Mouse (Mus musculus) heart, postnatal 0 days (tissue): ENCODE measurements around the gene Arhgef10l. TPM values are rescaled to one million over a fixed set of nuclear protein-coding genes. Genes with fewer than 3 reads are reported as not detected.
"Not testable (repeated sequence)": the region's sequence is repeated elsewhere in the genome, so short reads cannot be mapped to it uniquely, and the experiment has no call there.

Experiments
- ATAC-seq: fragments of 200-750 bp; cut with Nextera tagmentation; 2 replicates; pipeline ENCODE4 v1.8.0; 2017; ENCODE audit warnings: low read depth, moderate number of reproducible peaks, moderate library complexity; ENCODE audit not compliant: insufficient read depth
- DNase-seq: peaks from one replicate; pipeline ENCODE4 v3.0.0-alpha.2; 2016; ENCODE audit warnings: low spot score
- H3K27ac ChIP-seq: fragments of 300-500 bp; sonication (generic); 2 replicates; pipeline ENCODE4 v1.5.1; 2014; ENCODE audit warnings: low read depth, mild to moderate bottlenecking
- H3K27me3 ChIP-seq: fragments of 300-500 bp; sonication (generic); 2 replicates; pipeline ENCODE4 v1.6.1; 2014; ENCODE audit warnings: low read length, mixed read lengths; ENCODE audit not compliant: control insufficient read depth, insufficient read depth
- H3K36me3 ChIP-seq: fragments of 300-500 bp; sonication (generic); replicated peaks from 2 replicates; pipeline ENCODE4 v1.6.1; 2014; ENCODE audit warnings: low read length, mixed read lengths; ENCODE audit not compliant: control insufficient read depth, insufficient read depth
- H3K4me1 ChIP-seq: fragments of 300-500 bp; sonication (generic); 2 replicates; pipeline ENCODE4 v1.6.1; 2014; ENCODE audit warnings: antibody characterized with exemption; ENCODE audit not compliant: control insufficient read depth, insufficient read depth
- H3K4me2 ChIP-seq: fragments of 300-500 bp; sonication (generic); 2 replicates; pipeline ENCODE4 v1.6.1; 2014; ENCODE audit warnings: low read depth, mild to moderate bottlenecking, low read length, moderate library complexity
- H3K4me3 ChIP-seq: fragments of 300-500 bp; sonication (generic); 2 replicates; pipeline ENCODE4 v1.5.1; 2014; ENCODE audit warnings: low read depth, low read length
- H3K9ac ChIP-seq: fragments of 300-500 bp; sonication (generic); replicated peaks from 2 replicates; pipeline ENCODE4 v1.6.1; 2014; ENCODE audit warnings: low read depth, low read length, mixed read lengths
- H3K9me3 ChIP-seq: fragments of 300-500 bp; sonication (generic); replicated peaks from 2 replicates; pipeline ENCODE4 v1.6.1; 2016; ENCODE audit warnings: low read length; ENCODE audit not compliant: control insufficient read depth
- CTCF ChIP-seq: IDR thresholded peaks from 2 replicates; pipeline ENCODE4 v1.5.1; 2016; ENCODE audit warnings: antibody characterized with exemption, control low read depth, low read depth
- EP300 ChIP-seq: IDR thresholded peaks from 2 replicates; pipeline ENCODE4 v1.6.1; 2016; ENCODE audit warnings: antibody characterized with exemption, low read depth
- WGBS: fragments of 180-500 bp; shearing (Covaris S2); extraction: QIAGEN DNeasy Blood & Tissue Kit; methylation state at CpG from one replicate; pipeline ENCODE4 v1.1.7; 2014; 5-methylcytosine and 5-hydroxymethylcytosine counted together
- polyA plus RNA-seq: library from polyadenylated mRNA; unstranded; fragments of >200 nt; fragmentation: Nextera tagmentation; extraction: Ambion mirVana; gene quantifications from 2 replicates; pipeline ENCODE4 v1.2.1, GENCODE M21; 2015
- total RNA-seq: library from RNA; depleted of rRNA; stranded (reverse); fragments of >200 nt; gene quantifications from 2 replicates; pipeline ENCODE4 v1.2.3, GENCODE M21; 2014; ENCODE audit warnings: low replicate concordance

Gene Arhgef10l
- total and polyA plus RNA-seq, 2 experiments from 2014 or later: 15.4 to 52.8 TPM

DNA sequence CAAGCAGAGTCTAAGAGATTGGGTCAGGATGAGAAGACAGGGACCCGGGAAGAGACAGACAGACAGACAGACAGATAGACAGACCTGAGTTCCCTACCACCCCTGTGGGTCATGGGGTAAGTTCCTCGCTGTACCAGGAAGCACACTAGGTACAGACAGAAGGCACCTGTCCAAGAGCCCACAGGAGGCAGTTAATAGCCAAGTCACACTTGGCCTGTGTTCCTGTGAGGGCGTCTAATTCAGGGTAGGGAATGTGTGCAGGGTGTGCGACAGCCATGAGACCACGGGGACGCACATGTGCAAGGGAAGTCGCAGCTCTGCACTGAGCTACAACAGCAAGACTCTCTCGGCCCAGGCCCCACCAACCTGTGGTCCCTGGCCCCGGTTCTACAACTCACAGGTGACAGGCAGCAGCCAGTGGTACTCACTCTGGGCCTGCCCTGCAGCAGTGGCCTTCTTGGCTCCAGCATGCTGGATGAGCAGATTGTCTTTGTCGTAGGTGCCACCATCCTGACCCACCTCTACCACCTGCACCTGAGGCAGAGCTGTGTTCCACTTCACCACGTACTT lies 97.8 kb downstream of the Arhgef10l start:
- H3K4me2 ChIP-seq: no peak overlapping the region
- ATAC-seq (no peak), DNase-seq (no peak)
- no peaks in the 10 kb centered on the region for H3K9me3 ChIP-seq
- no peaks in the 10 kb centered on the region for H3K27me3 ChIP-seq
- H3K9ac ChIP-seq: no peak overlapping the region
- no peak for TF ChIP-seq EP300
- TF ChIP-seq CTCF: no peak
- peaks cover 74% of the 10 kb centered on the region for H3K36me3 ChIP-seq
- 88% methylated on average over 11 of the region's 11 CpGs for WGBS
- no peak overlapping the region for H3K4me3 ChIP-seq
- no peak overlapping the region for H3K27ac ChIP-seq
- no peaks in the 10 kb centered on the region for H3K4me1 ChIP-seq

DNA sequence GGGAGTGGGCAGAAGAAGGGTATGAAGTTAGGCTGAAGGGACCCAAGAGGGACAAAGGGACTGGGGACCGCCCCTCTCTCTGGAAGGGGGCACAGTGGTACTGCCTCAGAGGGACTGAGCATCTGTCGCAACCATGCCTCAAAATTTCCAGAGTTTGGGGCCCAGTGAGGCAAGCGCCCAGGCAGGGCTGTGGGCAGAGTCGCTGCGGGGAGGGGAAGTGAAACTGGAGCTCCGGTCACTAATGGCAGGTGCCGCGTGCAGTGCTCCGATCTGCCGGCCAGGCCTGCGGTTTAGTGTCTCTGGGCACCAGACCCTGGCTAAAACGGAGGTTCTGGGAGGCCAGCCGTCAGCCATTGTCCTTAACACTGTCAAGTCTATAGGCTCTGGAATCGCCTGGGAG lies 99.0 kb downstream of the Arhgef10l start:
- Histone ChIP-seq H3K4me2 (no peak overlapping the region), H3K27ac (no peak overlapping the region), H3K27me3 (no peaks in the 10 kb centered on the region), H3K4me3 (no peak overlapping the region), H3K9ac (no peak overlapping the region), H3K36me3 (peaks cover 81% of the 10 kb centered on the region), H3K4me1 (no peaks in the 10 kb centered on the region), H3K9me3 (no peaks in the 10 kb centered on the region)
- ATAC-seq (no peak), DNase-seq (no peak)
- TF ChIP-seq CTCF (no peak), EP300 (no peak)
- 94% methylated on average over 14 of the region's 14 CpGs for WGBS

- DNase-seq, H3K4me2 ChIP-seq, ATAC-seq, H3K27me3 ChIP-seq, H3K9ac ChIP-seq, H3K4me1 ChIP-seq, H3K27ac ChIP-seq, H3K4me3 ChIP-seq, H3K9me3 ChIP-seq: not testable (repeated sequence)
- peaks cover 81% of the 10 kb centered on the region for H3K36me3 ChIP-seq
- 93% methylated on average over 1 of the region's 1 CpGs for WGBS
Measured at GRCm38 (mm10) chr4:140564459-140564858, 101.4 kb downstream of the Arhgef10l start.

DNA sequence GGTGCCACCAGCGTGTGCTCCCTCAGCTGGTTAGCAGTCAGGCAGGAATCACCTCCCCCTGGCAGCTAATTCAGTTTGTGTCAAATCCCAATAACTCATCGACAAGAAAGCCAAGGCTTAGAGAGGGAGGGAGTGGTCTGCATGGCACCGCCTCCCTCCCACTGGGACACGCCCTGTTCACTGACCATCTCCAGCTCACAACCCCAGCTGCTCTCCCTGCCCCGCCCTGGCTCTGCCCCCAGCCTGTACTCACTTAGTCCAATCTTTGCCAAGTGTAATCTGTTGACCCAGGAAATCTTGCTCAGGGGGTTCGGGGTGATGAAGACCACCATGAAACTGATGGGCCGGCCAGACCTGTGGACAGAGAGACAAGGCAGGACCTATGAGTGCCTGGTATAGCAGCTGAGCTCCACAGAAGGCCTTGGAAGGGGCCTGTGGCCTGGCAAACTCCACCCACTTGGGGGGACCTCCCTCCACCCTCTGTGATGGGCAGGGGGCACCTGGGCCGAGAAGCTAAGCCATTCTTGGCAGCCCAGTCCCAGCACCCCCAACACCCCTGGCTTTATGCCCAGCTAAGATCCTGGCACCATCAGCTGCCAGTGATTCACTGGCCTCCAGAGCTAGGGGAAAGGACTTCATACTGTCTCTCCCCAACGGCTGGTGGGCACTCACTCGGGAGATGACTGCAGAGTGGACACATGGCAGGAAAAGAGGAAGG lies 103.2 kb downstream of the Arhgef10l start:
- no peak for DNase-seq
- Histone ChIP-seq H3K4me1 (no peaks in the 10 kb centered on the region), H3K36me3 (peaks cover 69% of the 10 kb centered on the region), H3K27me3 (no peaks in the 10 kb centered on the region), H3K9ac (no peak overlapping the region), H3K4me2 (no peak overlapping the region), H3K27ac (no peak overlapping the region), H3K4me3 (no peak overlapping the region), H3K9me3 (no peaks in the 10 kb centered on the region)
- WGBS: 70% methylated on average over 10 of the region's 10 CpGs
- no peak for TF ChIP-seq CTCF
- no peak for TF ChIP-seq EP300
- no peak for ATAC-seq

DNA sequence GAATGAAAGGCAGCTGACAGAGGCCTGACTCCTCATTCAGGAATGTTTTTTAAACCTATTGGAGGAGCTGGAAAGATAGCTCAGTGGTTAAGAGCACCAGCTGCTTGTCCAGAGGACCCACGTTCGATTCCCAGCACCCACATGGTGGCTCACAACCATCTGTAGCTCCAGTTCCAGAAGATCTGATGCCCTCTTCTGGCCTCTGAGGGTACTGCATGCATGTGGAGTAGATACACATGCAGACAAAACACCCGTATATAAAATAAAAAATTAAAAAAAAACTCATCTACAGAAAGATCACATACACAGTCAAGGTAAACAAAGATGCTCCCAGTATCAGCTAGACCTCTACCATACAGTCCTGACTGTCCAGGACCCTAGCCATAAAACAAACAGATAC lies 104.1 kb downstream of the Arhgef10l start:
- ATAC-seq: no peak
- H3K36me3 ChIP-seq: peaks cover 68% of the 10 kb centered on the region
- no peaks in the 10 kb centered on the region for H3K9me3 ChIP-seq
- WGBS: 100% methylated on average over 3 of the region's 3 CpGs
- H3K27me3 ChIP-seq: no peaks in the 10 kb centered on the region
- H3K9ac ChIP-seq: no peak overlapping the region
- no peaks in the 10 kb centered on the region for H3K4me1 ChIP-seq
- H3K27ac ChIP-seq: no peak overlapping the region
- no peak overlapping the region for H3K4me3 ChIP-seq
- TF ChIP-seq CTCF (no peak), EP300 (no peak)
- no peak overlapping the region for H3K4me2 ChIP-seq
- DNase-seq: no peak

DNA sequence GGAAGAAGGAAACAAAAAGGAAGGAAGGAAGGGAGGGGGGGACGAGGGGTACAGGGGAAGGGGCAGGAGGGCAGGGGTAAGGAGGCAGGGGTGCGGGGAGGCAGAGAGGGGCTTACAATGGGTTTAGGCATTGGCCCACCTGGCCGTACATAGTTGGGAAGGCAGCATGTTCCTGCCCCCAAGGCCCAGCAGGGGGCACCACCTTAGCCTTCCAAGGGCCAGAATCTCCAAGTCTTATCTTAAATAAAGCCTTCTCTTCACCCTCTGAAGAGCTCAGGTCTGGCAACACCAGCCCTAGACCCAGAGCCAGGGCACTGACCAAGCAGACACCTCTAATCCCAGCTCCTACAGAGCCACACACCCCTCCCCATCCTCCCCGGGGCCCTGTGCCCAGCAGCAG lies 106.0 kb downstream of the Arhgef10l start:
- TF ChIP-seq CTCF (no peak), EP300 (no peak)
- no peak for DNase-seq
- no peak overlapping the region for H3K4me2 ChIP-seq
- H3K27ac ChIP-seq: no peak overlapping the region
- no peak for ATAC-seq
- H3K9ac ChIP-seq: no peak overlapping the region
- H3K4me3 ChIP-seq: no peak overlapping the region
- H3K36me3 ChIP-seq: peaks cover 55% of the 10 kb centered on the region
- no peaks in the 10 kb centered on the region for H3K4me1 ChIP-seq
- H3K27me3 ChIP-seq: no peaks in the 10 kb centered on the region
- H3K9me3 ChIP-seq: no peaks in the 10 kb centered on the region
- 86% methylated on average over 4 of the region's 4 CpGs for WGBS
